Mouse (Mus musculus): ENCODE data around the gene Ucn.

Ucn gene

GRCm38 (mm10) chr5:31138241-31138967 is at the start of gene Ucn:
Gene Ucn (minus strand): TSS chr5:31138829.
- DNase-seq (ENCODE audit: low spot score in 2 of 2): no peak

DNA sequence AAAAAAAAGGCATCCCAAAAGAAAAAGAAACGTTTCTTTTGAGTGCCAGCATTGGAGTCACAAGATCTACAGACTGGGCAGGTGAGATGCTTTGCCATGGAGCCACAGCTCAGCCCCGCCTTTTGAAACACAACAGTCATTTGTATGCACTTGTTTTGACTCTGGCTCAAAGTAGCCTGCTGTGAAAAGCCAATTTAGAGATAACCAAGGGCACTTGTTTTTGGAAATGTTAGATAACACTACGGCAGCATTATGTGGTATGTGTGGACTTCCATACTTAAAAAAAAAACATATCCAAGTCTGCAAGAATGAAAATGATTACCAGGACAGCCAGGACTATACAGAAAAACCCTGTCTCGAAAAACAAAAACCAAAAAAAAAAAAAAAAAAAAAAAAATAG is 45.0 kb upstream of the Ucn start:
- no peak for DNase-seq (ENCODE audit: low spot score in 2 of 2)

- DNase-seq (ENCODE audit: low spot score in 2 of 2): no peak
These were observed 42.6 kb upstream of the Ucn start for GRCm38 (mm10) chr5:31181183-31181770.

DNA sequence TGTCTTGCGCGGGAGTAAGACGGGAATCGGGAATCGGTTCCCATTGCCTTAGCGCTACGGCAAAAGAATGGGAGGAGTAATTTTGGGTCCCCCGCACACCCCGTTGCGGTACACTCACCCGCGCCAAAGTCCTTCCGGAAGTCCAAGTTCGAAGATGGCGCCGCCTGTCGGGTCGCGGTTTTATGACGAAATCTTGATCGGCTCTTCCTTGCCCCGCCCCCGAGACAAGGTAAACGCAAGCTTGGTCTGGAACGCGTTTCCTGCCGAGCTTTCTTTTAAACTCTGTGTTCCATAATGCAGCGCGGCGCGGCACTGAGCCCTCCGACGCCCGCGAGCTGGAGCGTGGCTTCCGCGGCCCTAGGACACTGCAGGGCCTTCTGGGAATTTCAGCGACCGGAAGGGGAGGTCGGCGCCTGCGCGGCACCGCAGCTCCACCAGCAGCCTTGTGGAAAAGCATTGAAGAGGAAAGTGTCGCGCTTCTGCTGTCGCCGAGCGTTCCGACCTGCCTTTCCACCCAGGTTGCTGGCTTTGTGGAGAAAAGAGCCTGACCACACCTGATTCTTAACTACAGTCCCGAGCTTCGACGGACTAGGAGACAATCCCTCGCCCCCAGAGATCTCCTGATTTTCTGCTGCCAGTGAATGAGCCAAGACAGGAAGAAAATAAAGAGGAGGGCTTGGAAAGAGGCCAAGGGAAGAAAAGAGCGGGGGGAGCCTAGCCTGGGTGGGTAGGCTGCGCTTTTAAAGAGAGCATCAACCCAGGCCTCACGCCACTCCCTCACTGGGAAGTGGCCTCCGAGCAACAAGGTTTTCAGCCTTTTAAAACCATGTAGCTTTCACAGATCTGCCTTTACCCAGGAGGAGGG is 41.4 kb upstream of the Ucn start, which contains the start of the genes Gm29609 and Gtf3c2:
Gene Gm29609 (minus strand): TSS at position 146 of the 865 bp plus-strand sequence.
Gene Gtf3c2 (minus strand): TSS at position 379 of the 865 bp plus-strand sequence.
- peak; percentile 88 to 93 for DNase-seq (ENCODE audit: low spot score in 2 of 2)

DNA sequence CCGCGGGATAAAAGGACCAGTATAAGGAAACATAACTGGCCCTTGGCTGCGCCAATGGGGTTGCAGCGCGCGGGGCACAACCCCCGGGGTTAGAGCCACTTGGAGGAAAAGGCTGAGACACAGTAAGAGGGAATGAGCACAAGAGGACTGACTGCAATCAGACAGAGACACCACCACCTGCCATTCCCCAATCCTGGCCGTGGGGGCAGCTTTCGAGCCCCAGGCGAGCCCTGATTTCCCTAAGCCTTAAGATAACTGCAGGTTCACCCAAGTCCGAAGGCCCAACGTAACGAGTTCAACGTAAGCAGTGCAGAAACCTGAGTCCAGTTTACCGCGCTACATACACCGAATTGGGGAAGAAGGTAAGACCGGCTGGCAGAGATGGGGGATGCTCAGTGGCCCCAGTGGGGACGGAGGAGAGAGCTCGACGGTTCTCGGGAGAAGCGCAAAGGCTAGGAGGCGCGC is 40.7 kb upstream of the Ucn start:
- no peak for DNase-seq (ENCODE audit: low spot score in 2 of 2)

GRCm38 (mm10) chr5:31168630-31169029 is 30.0 kb upstream of the Ucn start:
- DNase-seq (ENCODE audit: low spot score in 2 of 2): no peak

GRCm38 (mm10) chr5:31164878-31165277 is 26.2 kb upstream of the Ucn start:
- DNase-seq (ENCODE audit: low spot score in 2 of 2): no peak

DNA sequence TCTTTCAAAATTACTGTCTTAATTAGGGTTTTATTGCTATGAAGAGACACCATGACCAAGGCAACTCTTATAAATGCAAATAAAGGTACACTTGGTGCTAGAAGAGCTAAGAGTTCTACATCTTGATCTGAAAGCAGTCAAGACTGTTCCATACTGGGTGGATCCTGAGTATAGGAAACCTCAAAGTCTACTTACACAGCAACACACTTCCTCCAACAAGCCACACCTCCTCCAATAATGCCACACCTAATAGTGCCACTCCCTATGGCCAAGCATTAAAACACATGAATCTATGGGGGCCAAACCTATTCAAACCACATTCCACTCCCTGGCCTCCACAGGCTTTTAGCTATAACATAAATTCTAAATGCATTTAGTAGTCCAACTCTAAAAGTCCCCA is 23.8 kb upstream of the Ucn start:
- no peak for DNase-seq (ENCODE audit: low spot score in 2 of 2)

DNA sequence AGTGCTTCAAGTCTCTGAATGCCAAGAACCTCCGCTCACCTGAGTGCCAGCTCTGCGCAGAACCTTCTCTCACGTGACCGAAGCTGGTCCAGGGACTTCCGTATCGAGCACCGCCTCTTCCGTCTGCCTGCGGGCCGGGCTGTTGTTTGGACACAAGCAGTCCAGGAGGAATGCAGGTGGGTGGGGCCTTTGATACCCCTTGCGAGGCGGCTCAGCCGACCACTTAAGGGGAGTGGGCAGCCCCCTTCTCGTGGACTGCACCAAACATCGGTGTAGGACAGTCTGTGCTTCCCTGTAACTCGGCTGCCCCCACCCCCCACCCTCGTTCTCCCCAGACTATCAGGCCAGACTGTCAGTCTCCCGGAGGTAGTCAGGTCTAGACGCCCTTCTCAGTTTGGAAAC is 15.5 kb upstream of the Ucn start, which contains the start of gene Mpv17:
Gene Mpv17 (minus strand): TSS at position 100 of the 402 bp plus-strand sequence.
- DNase-seq (ENCODE audit: low spot score in 2 of 2): peak; percentile 74 to 80

DNA sequence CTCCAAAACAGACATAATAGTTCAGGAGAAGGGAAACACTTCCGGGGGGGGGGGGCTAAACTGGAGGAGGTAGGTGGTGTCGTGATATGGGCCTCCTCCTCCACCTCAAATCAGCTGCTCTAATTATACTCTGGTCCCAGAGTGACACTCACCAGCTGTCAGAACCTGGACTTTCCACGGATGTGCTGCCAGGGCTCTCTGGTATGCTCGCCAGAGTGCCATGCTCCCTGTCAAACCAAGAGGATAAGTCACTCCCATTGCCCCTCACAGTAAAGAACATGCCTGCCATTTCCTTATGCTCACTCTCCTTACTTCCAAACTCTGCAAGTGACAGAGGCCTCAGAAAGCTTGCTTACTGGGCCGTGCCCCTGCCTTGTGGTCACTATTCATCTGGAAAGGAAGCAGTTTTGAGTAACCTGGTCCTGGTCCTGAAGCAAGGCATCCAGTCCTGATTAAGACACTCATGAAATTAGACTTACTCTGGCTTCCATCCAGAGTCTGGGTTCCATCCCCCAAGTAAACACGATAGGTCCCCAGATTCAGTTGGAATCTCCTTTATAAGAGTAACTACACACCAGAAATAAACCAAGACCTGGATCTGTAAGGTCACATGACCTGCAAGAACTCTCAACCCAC is 15.0 kb upstream of the Ucn start:
- DNase-seq (ENCODE audit: low spot score in 2 of 2): no peak

DNA sequence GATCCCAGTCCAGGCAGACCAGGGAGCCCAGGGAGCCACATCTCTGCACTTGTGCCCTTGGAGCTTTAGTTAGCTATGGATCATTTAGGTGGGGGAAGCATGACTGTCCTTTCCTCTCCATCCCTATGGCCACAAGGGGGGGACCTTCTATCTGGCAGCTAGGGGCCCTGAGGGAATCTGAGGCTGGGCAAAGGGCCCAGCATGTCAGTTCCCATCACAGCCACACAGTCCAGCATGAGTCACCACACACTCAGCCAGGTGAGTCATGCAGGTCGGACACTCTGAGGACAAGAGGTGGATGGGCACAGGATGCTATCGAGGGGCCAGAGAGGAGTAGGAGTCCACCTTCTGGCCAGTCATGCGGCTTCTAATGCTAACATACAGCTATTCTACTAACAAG is 13.1 kb upstream of the Ucn start:
- DNase-seq (ENCODE audit: low spot score in 2 of 2): peak; percentile 18 to 45

GRCm38 (mm10) chr5:31149781-31150180 is 11.2 kb upstream of the Ucn start:
- no peak for DNase-seq (ENCODE audit: low spot score in 2 of 2)

DNA sequence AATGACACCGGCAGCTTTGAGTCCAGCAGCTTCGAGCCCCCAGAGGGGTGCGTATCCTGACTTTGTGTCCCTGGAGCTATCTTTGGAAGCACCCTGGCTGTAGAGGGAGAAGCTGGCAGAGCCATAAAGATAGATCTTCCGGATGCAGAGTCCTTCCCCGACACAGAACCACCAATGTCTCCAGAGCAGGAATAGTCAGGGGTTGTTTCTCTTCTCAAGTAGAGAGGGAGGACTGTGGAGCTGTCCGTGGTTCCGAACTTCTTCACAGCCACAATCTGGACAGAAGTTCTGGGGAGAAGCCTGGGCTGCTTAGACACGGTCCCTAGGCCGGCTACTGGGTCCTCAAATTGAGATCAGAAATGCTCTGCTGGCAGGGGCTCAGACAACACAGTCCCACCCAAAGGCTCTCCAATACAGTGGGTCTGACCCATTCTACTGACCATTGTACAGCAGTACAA is 368 bp upstream of the Ucn start:
- DNase-seq (ENCODE audit: low spot score in 2 of 2): no peak

- DNase-seq (ENCODE audit: low spot score in 2 of 2): no peak
These were observed 971 bp downstream of the Ucn start for GRCm38 (mm10) chr5:31137658-31138057.

- no peak for DNase-seq (ENCODE audit: low spot score in 2 of 2)
These were observed 1.8 kb downstream of the Ucn start for GRCm38 (mm10) chr5:31136730-31137424.

DNA sequence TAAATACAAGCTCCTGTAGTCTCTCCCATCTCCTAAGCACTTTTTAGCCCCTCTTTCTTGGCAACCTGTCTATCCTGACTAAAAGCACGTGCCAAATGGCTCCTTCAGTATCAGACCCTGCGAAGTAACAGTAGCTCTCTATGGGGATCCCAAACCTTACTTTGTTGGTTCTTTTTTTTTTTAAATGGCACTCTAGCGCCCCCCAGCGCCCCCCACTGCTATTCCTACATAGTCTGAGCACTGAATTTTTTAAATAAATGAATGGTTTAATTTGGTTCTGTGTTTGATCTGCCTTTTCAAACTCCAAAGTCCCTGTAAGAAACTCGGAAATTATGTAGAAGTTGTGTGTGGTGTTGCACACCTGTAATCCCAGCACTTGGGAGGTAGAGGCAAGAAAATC is 12.6 kb downstream of the Ucn start:
- no peak for DNase-seq (ENCODE audit: low spot score in 2 of 2)

DNA sequence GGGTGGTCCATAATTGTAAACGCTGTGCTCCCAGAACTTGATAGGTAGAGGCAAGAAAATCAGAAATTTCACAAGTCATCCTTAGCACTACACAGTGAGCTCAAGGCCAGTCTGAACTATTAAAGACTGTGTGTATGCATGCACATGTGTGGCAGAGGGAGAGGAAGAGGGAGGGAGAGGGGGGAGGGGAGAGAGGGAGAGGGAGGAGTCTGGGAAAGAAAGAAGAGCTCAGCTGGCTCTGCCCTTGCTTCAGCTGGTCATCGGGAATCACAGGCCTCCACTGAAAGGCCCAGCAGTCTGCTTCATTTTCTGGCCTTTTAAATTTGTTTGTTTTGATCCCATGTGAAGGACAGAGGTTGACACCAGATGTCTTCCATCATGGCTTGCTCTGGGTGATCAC is 15.1 kb downstream of the Ucn start:
- DNase-seq (ENCODE audit: low spot score in 2 of 2): no peak

GRCm38 (mm10) chr5:31121111-31121510 is 17.5 kb downstream of the Ucn start:
- no peak for DNase-seq (ENCODE audit: low spot score in 2 of 2)

GRCm38 (mm10) chr5:31116912-31117311 is 21.7 kb downstream of the Ucn start:
- no peak for DNase-seq (ENCODE audit: low spot score in 2 of 2)

- no peak for DNase-seq (ENCODE audit: low spot score in 2 of 2)
These were observed 22.3 kb downstream of the Ucn start, which contains the start of gene Trim54 for GRCm38 (mm10) chr5:31116354-31116753. Gene Trim54 (plus strand): TSS chr5:31116712.

DNA sequence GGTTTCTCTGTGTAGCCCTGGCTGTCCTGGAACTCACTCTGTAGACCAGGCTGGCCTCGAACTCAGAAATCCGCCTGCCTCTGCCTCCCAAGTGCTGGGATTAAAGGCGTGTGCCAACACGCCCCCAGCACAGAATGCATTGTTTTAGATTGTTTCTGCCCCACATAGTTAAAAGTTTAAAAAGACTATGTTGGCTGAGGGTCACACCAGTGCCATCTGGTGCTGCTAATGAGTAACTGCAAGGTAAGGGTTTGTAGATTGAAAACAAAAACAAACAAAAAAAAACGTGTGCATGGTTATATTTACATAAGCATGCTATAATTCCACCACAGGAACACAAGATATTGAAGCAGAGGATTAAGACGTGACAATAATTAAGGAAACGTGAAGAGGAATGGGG is 27.8 kb downstream of the Ucn start:
- DNase-seq (ENCODE audit: low spot score in 2 of 2): no peak
